Mouse (Mus musculus): ENCODE data around the gene Sorcs2. TPM values are rescaled to one million over a fixed set of nuclear protein-coding genes. Genes with fewer than 3 reads are reported as not detected.

Gene Sorcs2
- total and polyA plus RNA-seq, 2 experiments = 0.09 to 0.12 TPM

- TF ChIP-seq CTCF (IDR thresholded peaks at IDR 0.05; ENCODE audit: low read depth, low read length) = no peak
- Histone ChIP-seq H3K4me1 (ENCODE audit: control insufficient read depth, insufficient read depth, low read length) (no peaks in the 10 kb centered on the region), H3K4me3 (ENCODE audit: insufficient read depth, low read depth, low read length) (no peak overlapping the region), H3K9ac (ENCODE audit: low read depth, low read length) (no peak overlapping the region), H3K27me3 (ENCODE audit: control insufficient read depth, insufficient read depth, low read length) (no peaks in the 10 kb centered on the region), H3K36me3 (ENCODE audit: control insufficient read depth, insufficient read depth, low read length) (no peaks in the 10 kb centered on the region), H3K79me2 (ENCODE audit: control insufficient read depth, insufficient read depth, low read length) (no peaks in the 10 kb centered on the region), H3K27ac (replicated peaks; ENCODE audit: insufficient read depth, low read depth, low read length) (no peak overlapping the region)
- no peak for DNase-seq (ENCODE audit: extremely low read depth, low read depth, low spot score)
- WGBS = 76% methylated on average over 6 of the region's 6 CpGs
Measured at GRCm38 (mm10) chr5:36139766-36140165, 258.2 kb downstream of the Sorcs2 start.

- H3K27me3 ChIP-seq (ENCODE audit: control insufficient read depth, insufficient read depth, low read length) = no peaks in the 10 kb centered on the region
- no peak overlapping the region for H3K4me3 ChIP-seq (ENCODE audit: insufficient read depth, low read depth, low read length)
- WGBS = 41% methylated on average over 3 of the region's 3 CpGs
- DNase-seq (ENCODE audit: extremely low read depth, low read depth, low spot score) = no peak
- H3K4me1 ChIP-seq (ENCODE audit: control insufficient read depth, insufficient read depth, low read length) = no peaks in the 10 kb centered on the region
- no peak overlapping the region for H3K27ac ChIP-seq (replicated peaks; ENCODE audit: insufficient read depth, low read depth, low read length)
- H3K79me2 ChIP-seq (ENCODE audit: control insufficient read depth, insufficient read depth, low read length) = no peaks in the 10 kb centered on the region
- TF ChIP-seq CTCF (IDR thresholded peaks at IDR 0.05; ENCODE audit: low read depth, low read length) = no peak
- TF ChIP-seq POLR2A (IDR thresholded peaks at IDR 0.05; ENCODE audit: extremely low read depth, insufficient read depth, low read length) = no peak
- H3K36me3 ChIP-seq (ENCODE audit: control insufficient read depth, insufficient read depth, low read length) = no peaks in the 10 kb centered on the region
- no peak overlapping the region for H3K9ac ChIP-seq (ENCODE audit: low read depth, low read length)
Measured at GRCm38 (mm10) chr5:36135874-36136542, 261.9 kb downstream of the Sorcs2 start.

GRCm38 (mm10) chr5:36134302-36134701 is 263.6 kb downstream of the Sorcs2 start:
- H3K27ac ChIP-seq (replicated peaks; ENCODE audit: insufficient read depth, low read depth, low read length) = no peak overlapping the region
- H3K27me3 ChIP-seq (ENCODE audit: control insufficient read depth, insufficient read depth, low read length) = no peaks in the 10 kb centered on the region
- 71% methylated on average over 6 of the region's 6 CpGs for WGBS
- TF ChIP-seq CTCF (IDR thresholded peaks at IDR 0.05; ENCODE audit: low read depth, low read length) (no peak), POLR2A (IDR thresholded peaks at IDR 0.05; ENCODE audit: extremely low read depth, insufficient read depth, low read length) (no peak)
- H3K36me3 ChIP-seq (ENCODE audit: control insufficient read depth, insufficient read depth, low read length) = no peaks in the 10 kb centered on the region
- DNase-seq (ENCODE audit: extremely low read depth, low read depth, low spot score) = no peak
- no peak overlapping the region for H3K9ac ChIP-seq (ENCODE audit: low read depth, low read length)
- no peaks in the 10 kb centered on the region for H3K79me2 ChIP-seq (ENCODE audit: control insufficient read depth, insufficient read depth, low read length)
- H3K4me1 ChIP-seq (ENCODE audit: control insufficient read depth, insufficient read depth, low read length) = no peaks in the 10 kb centered on the region
- H3K4me3 ChIP-seq (ENCODE audit: insufficient read depth, low read depth, low read length) = no peak overlapping the region

GRCm38 (mm10) chr5:36133893-36134292 is 264.0 kb downstream of the Sorcs2 start:
- no peaks in the 10 kb centered on the region for H3K4me1 ChIP-seq (ENCODE audit: control insufficient read depth, insufficient read depth, low read length)
- TF ChIP-seq POLR2A (IDR thresholded peaks at IDR 0.05; ENCODE audit: extremely low read depth, insufficient read depth, low read length) (no peak), CTCF (IDR thresholded peaks at IDR 0.05; ENCODE audit: low read depth, low read length) (no peak)
- H3K27me3 ChIP-seq (ENCODE audit: control insufficient read depth, insufficient read depth, low read length) = no peaks in the 10 kb centered on the region
- WGBS = 75% methylated on average over 2 of the region's 2 CpGs
- H3K9ac ChIP-seq (ENCODE audit: low read depth, low read length) = no peak overlapping the region
- no peak overlapping the region for H3K4me3 ChIP-seq (ENCODE audit: insufficient read depth, low read depth, low read length)
- H3K79me2 ChIP-seq (ENCODE audit: control insufficient read depth, insufficient read depth, low read length) = no peaks in the 10 kb centered on the region
- H3K36me3 ChIP-seq (ENCODE audit: control insufficient read depth, insufficient read depth, low read length) = no peaks in the 10 kb centered on the region
- H3K27ac ChIP-seq (replicated peaks; ENCODE audit: insufficient read depth, low read depth, low read length) = no peak overlapping the region
- no peak for DNase-seq (ENCODE audit: extremely low read depth, low read depth, low spot score)

GRCm38 (mm10) chr5:36130393-36131011 is 267.4 kb downstream of the Sorcs2 start:
- Histone ChIP-seq H3K27ac (replicated peaks; ENCODE audit: insufficient read depth, low read depth, low read length) (no peak overlapping the region), H3K36me3 (ENCODE audit: control insufficient read depth, insufficient read depth, low read length) (no peaks in the 10 kb centered on the region), H3K9ac (ENCODE audit: low read depth, low read length) (no peak overlapping the region), H3K4me1 (ENCODE audit: control insufficient read depth, insufficient read depth, low read length) (no peaks in the 10 kb centered on the region), H3K4me3 (ENCODE audit: insufficient read depth, low read depth, low read length) (no peak overlapping the region), H3K79me2 (ENCODE audit: control insufficient read depth, insufficient read depth, low read length) (no peaks in the 10 kb centered on the region), H3K27me3 (ENCODE audit: control insufficient read depth, insufficient read depth, low read length) (no peaks in the 10 kb centered on the region)
- TF ChIP-seq POLR2A (IDR thresholded peaks at IDR 0.05; ENCODE audit: extremely low read depth, insufficient read depth, low read length) (no peak), CTCF (IDR thresholded peaks at IDR 0.05; ENCODE audit: low read depth, low read length) (no peak)
- no peak for DNase-seq (ENCODE audit: extremely low read depth, low read depth, low spot score)
- 44% methylated on average over 8 of the region's 8 CpGs for WGBS

GRCm38 (mm10) chr5:36129661-36130060 is 268.3 kb downstream of the Sorcs2 start:
- 64% methylated on average over 2 of the region's 2 CpGs for WGBS
- H3K36me3 ChIP-seq (ENCODE audit: control insufficient read depth, insufficient read depth, low read length) = no peaks in the 10 kb centered on the region
- no peaks in the 10 kb centered on the region for H3K4me1 ChIP-seq (ENCODE audit: control insufficient read depth, insufficient read depth, low read length)
- H3K27me3 ChIP-seq (ENCODE audit: control insufficient read depth, insufficient read depth, low read length) = no peaks in the 10 kb centered on the region
- H3K79me2 ChIP-seq (ENCODE audit: control insufficient read depth, insufficient read depth, low read length) = no peaks in the 10 kb centered on the region
- no peak overlapping the region for H3K27ac ChIP-seq (replicated peaks; ENCODE audit: insufficient read depth, low read depth, low read length)
- TF ChIP-seq POLR2A (IDR thresholded peaks at IDR 0.05; ENCODE audit: extremely low read depth, insufficient read depth, low read length) (no peak), CTCF (IDR thresholded peaks at IDR 0.05; ENCODE audit: low read depth, low read length) (no peak)
- no peak for DNase-seq (ENCODE audit: extremely low read depth, low read depth, low spot score)
- H3K4me3 ChIP-seq (ENCODE audit: insufficient read depth, low read depth, low read length) = no peak overlapping the region
- H3K9ac ChIP-seq (ENCODE audit: low read depth, low read length) = no peak overlapping the region

All from liver, adult 2 months (tissue).